Mouse (Mus musculus) heart, adult 2 months (tissue): ENCODE measurements around the gene Vmn1r139. TPM values are rescaled to one million over a fixed set of nuclear protein-coding genes. Genes with fewer than 3 reads are reported as not detected.
"Not testable (repeated sequence)": the region's sequence is repeated elsewhere in the genome, so short reads cannot be mapped to it uniquely, and the experiment has no call there.

Source experiments
- DNase-seq, 2 experiments: peaks; one replicate each; pipeline ENCODE4 v3.0.0; 2021
- H3K27ac ChIP-seq: fragments of 200-600 bp; 2 replicates; pipeline ENCODE4 v1.8.1; 2022
- H3K27me3 ChIP-seq: fragments of 200-500 bp; 2 replicates; pipeline ENCODE4 v1.6.1; 2012; ENCODE audit warnings: mild to moderate bottlenecking, low read length, inconsistent platforms, mixed read lengths; ENCODE audit not compliant: control insufficient read depth, insufficient read depth
- H3K36me3 ChIP-seq: fragments of 200-500 bp; 2 replicates; pipeline ENCODE4 v1.6.1; 2012; ENCODE audit warnings: low read length, inconsistent platforms; ENCODE audit not compliant: control insufficient read depth, insufficient read depth
- H3K4me1 ChIP-seq: fragments of 200-500 bp; 2 replicates; pipeline ENCODE4 v1.6.1; 2011; ENCODE audit warnings: low read length; ENCODE audit not compliant: control insufficient read depth, insufficient read depth
- H3K4me3 ChIP-seq: fragments of 200-600 bp; 2 replicates; pipeline ENCODE4 v1.8.1; 2022
- H3K79me2 ChIP-seq: fragments of 200-500 bp; replicated peaks from 2 replicates; pipeline ENCODE4 v1.6.1; 2012; ENCODE audit warnings: mild to moderate bottlenecking, inconsistent platforms, low read length, moderate library complexity, mixed read lengths; ENCODE audit not compliant: control insufficient read depth, insufficient read depth
- H3K9ac ChIP-seq: fragments of 200-500 bp; 2 replicates; pipeline ENCODE4 v1.6.1; 2012; ENCODE audit warnings: low read depth, mild to moderate bottlenecking, control low read depth, inconsistent platforms, low read length, mixed read lengths
- WGBS: fragments of 180-500 bp; shearing (Covaris S2); methylation state at CpG from one replicate; pipeline ENCODE4 v1.1.7; 2018; 5-methylcytosine and 5-hydroxymethylcytosine counted together
- intact Hi-C: fragments of 180-260 bp; cut with DNase I; formaldehyde crosslinking; loops from one replicate; pipeline ENCODE4 v1.15.1; 2025
- long read RNA-seq: library from polyadenylated mRNA; stranded (forward); transcript quantifications from one replicate; pipeline ENCODE4 v2.0.0, GENCODE M21; 2021
- polyA plus RNA-seq: library from polyadenylated mRNA; depleted of rRNA; stranded (reverse); fragments of >200 nt; gene quantifications from 2 replicates; pipeline ENCODE4 v1.2.3, GENCODE M21; 2012; rRNA removed
- total RNA-seq, 2 experiments: library from RNA; stranded (reverse); gene quantifications; 2 replicates each; pipeline ENCODE4 v1.2.3; 2021

Vmn1r139 gene
- not detected for total RNA-seq
- polyA plus RNA-seq = not detected in 2 replicates
- long read RNA-seq = 0 reads

GRCm38 (mm10) chr7:22068757-22069156 is at the start of gene Vmn1r139:
Gene Vmn1r139, plus strand, starts transcription at chr7:22069057.
- H3K4me3 ChIP-seq, intact Hi-C loops, H3K36me3 ChIP-seq, DNase-seq, H3K79me2 ChIP-seq, H3K27ac ChIP-seq, H3K9ac ChIP-seq, H3K27me3 ChIP-seq, H3K4me1 ChIP-seq: not testable (repeated sequence)
- WGBS = no CpG with 5 or more reads among the region's 7 CpGs

- H3K27me3 ChIP-seq, H3K79me2 ChIP-seq, H3K4me1 ChIP-seq, DNase-seq, H3K4me3 ChIP-seq, H3K36me3 ChIP-seq, H3K9ac ChIP-seq, H3K27ac ChIP-seq, intact Hi-C loops: not testable (repeated sequence)
- no CpG with 5 or more reads among the region's 2 CpGs for WGBS
Measured at GRCm38 (mm10) chr7:22028797-22029196, 40.1 kb upstream of the Vmn1r139 start, which contains the start of gene Vmn1r138. Gene Vmn1r138, minus strand, starts transcription at chr7:22028897.

GRCm38 (mm10) chr7:22056205-22056604 is 12.7 kb upstream of the Vmn1r139 start, which contains the start of gene Gm6176:
Gene Gm6176, minus strand, starts transcription at chr7:22056305.
- H3K9ac ChIP-seq, H3K4me1 ChIP-seq, H3K36me3 ChIP-seq, H3K27ac ChIP-seq, DNase-seq, H3K4me3 ChIP-seq, H3K79me2 ChIP-seq, intact Hi-C loops, H3K27me3 ChIP-seq: not testable (repeated sequence)
- no CpG with 5 or more reads among the region's 1 CpGs for WGBS

- H3K4me3 ChIP-seq, H3K79me2 ChIP-seq, H3K27me3 ChIP-seq, intact Hi-C loops, H3K27ac ChIP-seq, H3K4me1 ChIP-seq, H3K9ac ChIP-seq, H3K36me3 ChIP-seq, DNase-seq: not testable (repeated sequence)
- no CpG with 5 or more reads among the region's 2 CpGs for WGBS
Measured at GRCm38 (mm10) chr7:22118145-22118544, 49.3 kb downstream of the Vmn1r139 start, which contains the start of gene Gm16451. Gene Gm16451, minus strand, starts transcription at chr7:22118245.

GRCm38 (mm10) chr7:22134641-22135040 is 65.8 kb downstream of the Vmn1r139 start, which contains the start of gene Gm10666:
Gene Gm10666, minus strand, starts transcription at chr7:22134741.
- DNase-seq, H3K9ac ChIP-seq, H3K4me3 ChIP-seq, H3K27ac ChIP-seq, intact Hi-C loops, H3K36me3 ChIP-seq, H3K27me3 ChIP-seq, H3K79me2 ChIP-seq, H3K4me1 ChIP-seq: not testable (repeated sequence)
- WGBS = no CpG with 5 or more reads among the region's 5 CpGs

Other genes starting within 250 kb of the Vmn1r139 start
- gene Vmn1r135, start 236.7 kb upstream of the Vmn1r139 start, total RNA-seq = not detected
- gene Vmn1r135, start 236.7 kb upstream of the Vmn1r139 start, polyA plus RNA-seq = not detected in 2 replicates
- not detected for gene Gm5725, start 224.8 kb upstream of the Vmn1r139 start, total RNA-seq
- gene Gm5725, start 224.8 kb upstream of the Vmn1r139 start, polyA plus RNA-seq = not detected in 2 replicates
- gene Gm5891, start 147.8 kb upstream of the Vmn1r139 start, total RNA-seq = not detected
- gene Gm5891, start 147.8 kb upstream of the Vmn1r139 start, polyA plus RNA-seq = not detected in 2 replicates
- gene Vmn1r137, start 74.5 kb upstream of the Vmn1r139 start, total RNA-seq = not detected
- not detected in 2 replicates for gene Vmn1r137, start 74.5 kb upstream of the Vmn1r139 start, polyA plus RNA-seq
- gene Vmn1r138, start 40.2 kb upstream of the Vmn1r139 start, total RNA-seq = not detected
- gene Vmn1r138, start 40.2 kb upstream of the Vmn1r139 start, polyA plus RNA-seq = not detected in 2 replicates
- not detected for gene Gm6176, start 12.8 kb upstream of the Vmn1r139 start, total RNA-seq
- not detected in 2 replicates for gene Gm6176, start 12.8 kb upstream of the Vmn1r139 start, polyA plus RNA-seq
- not detected for gene Gm16451, start 49.2 kb downstream of the Vmn1r139 start, total RNA-seq
- gene Gm16451, start 49.2 kb downstream of the Vmn1r139 start, polyA plus RNA-seq = not detected in 2 replicates
- gene Gm10666, start 65.7 kb downstream of the Vmn1r139 start, total RNA-seq = not detected
- gene Gm10666, start 65.7 kb downstream of the Vmn1r139 start, polyA plus RNA-seq = not detected in 2 replicates
- not detected for gene Vmn1r142, start 95.0 kb downstream of the Vmn1r139 start, total RNA-seq
- not detected in 2 replicates for gene Vmn1r142, start 95.0 kb downstream of the Vmn1r139 start, polyA plus RNA-seq
- gene Vmn1r143, start 120.3 kb downstream of the Vmn1r139 start, total RNA-seq = not detected
- gene Vmn1r143, start 120.3 kb downstream of the Vmn1r139 start, polyA plus RNA-seq = not detected in 2 replicates
- gene Gm8653, start 132.2 kb downstream of the Vmn1r139 start, total RNA-seq = not detected
- not detected in 2 replicates for gene Gm8653, start 132.2 kb downstream of the Vmn1r139 start, polyA plus RNA-seq
- gene Gm8453, start 160.4 kb downstream of the Vmn1r139 start, total RNA-seq = not detected
- gene Gm8453, start 160.4 kb downstream of the Vmn1r139 start, polyA plus RNA-seq = not detected in 2 replicates